Mouse (Mus musculus) heart, adult 11 months (tissue): ENCODE measurements at regions not wholly inside any gene's neighbourhood (a gene's known extent, or its start where the extent isn't known, plus 50 kb on each side); places are given as distances from the start of the nearest gene placed in this dataset.

ENCODE experiments used
- DNase-seq: peaks from one replicate; pipeline ENCODE4 v3.0.0; 2022

DNA sequence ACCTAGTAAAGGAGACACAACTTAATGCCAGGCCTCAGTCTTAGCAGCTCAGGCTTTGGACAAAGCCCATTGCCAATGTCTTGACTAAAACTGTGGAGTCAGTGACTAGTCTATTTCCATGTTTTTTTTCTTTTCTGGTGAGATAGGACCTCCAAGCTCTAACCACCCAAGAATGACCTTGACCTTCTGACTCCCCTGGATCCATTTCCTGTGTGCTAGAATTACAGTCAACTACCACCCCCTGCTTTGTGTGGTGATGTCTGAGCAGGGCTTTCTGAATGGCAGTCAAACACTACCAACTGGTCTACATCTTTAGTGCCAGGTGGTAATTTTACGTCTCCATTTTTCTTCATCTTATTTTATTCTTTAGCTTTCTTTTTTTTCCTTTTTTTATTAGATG is 51.3 kb upstream of the Rnf138rt1 start:
- no peak for DNase-seq

DNA sequence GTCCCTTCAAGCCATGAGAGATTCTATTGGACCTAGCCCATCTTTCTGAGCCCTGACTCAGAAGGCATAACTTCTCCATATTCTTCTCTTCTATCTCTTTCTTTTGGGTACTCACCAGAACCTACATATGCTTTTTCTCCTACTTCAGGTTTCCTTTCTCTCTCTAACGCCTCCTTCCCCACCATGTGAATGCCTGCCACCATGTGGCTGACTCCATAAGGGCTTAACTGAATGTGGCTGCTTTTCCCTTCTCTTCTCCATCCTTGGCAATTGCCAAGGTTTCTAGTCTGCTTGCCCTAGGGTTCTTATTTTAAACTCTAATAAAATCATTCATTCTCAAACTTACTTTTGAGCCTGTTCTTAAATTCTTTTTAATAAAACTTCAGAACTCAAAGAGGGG is 53.7 kb upstream of the Rnf138rt1 start:
- DNase-seq, result no peak

DNA sequence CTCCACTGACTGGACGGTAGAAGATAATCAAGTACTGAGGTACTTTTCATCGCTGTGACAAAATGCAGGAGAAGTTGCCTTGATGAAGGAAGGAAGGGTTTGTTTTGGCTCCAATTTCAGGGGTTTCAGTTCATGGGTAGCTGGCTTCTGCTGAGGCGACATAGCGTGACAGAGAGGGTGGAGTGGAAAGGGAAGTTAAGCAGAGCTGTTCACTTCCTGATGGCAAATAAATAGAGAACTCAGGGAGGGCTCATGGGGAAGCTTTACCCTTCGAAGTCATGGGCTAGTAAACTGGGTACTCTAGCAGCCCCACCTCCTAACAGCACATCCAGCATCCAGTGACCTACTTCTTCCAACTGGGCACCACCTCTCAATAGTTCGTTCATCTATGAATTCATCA is 61.2 kb upstream of the Rnf138rt1 start:
- DNase-seq, result peak; percentile 73

DNA sequence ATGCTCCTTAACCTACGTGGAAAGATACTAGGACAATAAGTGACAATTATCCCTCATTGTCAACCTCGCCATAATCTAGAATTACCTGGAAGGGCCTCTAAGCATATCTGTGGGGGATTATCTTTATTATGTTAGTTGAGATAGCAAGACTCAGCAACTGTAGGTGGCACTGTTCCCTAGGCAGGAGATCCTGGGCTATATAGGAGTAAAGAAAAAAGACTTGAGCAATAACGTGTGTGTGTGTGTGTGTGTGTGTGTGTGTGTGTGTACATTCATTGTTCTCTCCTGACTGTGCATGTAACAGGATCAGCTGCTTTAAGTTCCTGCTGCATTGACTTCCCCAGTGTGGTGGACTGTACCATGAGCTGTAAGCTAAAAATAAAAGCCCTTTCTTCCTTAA is 66.3 kb upstream of the Rnf138rt1 start:
- peak; percentile 69 for DNase-seq

DNA sequence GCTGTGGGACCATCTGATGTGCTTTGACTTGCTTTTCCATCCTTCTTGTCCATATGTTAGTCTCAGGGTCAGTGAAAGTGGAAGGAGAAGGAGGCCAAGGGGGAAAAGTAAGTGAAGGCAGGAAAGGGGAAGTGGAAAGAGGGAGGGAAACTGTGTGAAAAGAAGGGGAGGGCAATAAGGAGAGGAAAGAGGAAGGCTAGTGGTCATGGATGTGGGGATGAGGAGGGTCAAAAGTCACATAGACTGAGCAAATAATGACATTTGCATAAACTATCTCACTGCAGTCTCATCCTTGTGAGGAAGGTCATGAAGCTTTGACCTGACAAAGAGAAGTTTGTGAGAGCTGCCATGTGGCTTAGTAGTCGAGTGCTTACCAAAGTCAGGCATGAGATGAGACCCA is 63.4 kb upstream of the Ap1s2 start:
- no peak for DNase-seq

DNA sequence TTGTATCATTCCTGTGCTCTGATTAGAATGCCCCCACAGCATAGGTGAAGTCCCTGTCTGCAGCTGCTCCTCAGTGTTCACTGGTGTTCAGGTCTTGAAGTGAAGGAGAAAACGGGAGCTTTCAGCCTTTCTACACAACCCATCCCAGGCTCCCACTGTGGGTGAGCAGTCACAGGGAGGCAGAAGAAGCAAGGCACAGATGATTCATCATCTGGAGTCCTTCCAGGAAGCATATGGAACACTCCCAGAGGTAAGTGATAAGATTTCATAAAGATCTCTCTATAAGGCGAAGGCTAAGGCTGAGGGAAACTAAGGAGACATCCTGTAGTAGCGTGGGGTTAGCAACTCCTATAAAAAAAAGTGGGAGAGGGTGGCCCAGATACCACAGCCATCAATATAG is 61.9 kb upstream of the Ap1s2 start:
- DNase-seq, result no peak

DNA sequence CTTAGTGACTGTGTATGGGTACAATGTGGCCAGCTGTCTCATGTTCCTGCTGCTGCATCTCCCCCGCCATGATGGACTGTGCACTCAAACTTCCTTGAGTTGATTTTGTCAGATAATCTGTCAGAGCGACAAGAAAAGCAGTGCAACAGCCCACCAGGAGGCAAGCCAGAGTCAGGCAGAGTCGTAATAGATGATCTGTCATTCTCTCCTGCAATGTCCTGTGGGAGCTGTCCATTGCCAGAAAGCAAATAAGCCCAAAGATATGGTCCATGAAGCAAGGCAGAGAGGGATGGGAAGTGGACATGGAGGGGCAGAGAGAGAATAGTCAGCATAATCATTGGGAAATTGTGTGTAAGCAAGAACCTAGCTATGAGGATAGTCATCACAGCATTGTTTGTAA is 61.2 kb upstream of the Ap1s2 start:
- DNase-seq, result no peak

DNA sequence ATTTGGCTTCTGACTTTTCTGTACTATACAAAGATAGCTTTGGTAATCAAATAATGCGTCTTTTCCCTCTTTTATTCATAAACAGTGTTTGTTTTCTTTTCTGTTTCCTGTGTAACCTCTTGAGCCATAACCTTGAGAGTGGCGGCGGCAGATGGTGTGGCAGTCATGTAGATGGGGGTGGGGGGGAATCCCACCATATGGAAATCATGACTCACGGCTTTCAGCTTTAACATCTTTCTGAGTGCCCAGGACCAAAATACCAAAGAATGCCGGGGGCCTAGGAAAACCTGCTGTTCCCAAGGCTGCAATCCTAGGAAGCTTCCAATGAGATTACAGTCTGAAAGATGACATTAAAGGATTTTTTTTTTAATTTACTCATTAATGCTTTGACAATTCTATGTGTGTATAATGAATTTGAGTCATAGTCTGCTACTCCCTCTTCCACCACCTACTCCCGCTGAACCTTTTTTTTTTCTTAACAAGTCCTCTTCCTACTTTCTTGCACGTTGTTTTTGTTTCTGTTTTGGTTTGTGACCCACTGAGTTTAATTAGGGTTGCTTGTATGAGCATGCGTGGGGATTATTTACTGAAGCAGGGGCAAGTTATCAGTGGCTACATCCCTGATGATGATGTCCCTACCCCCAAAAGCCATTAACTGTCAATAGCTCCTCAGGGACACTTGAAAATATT is 60.2 kb upstream of the Ap1s2 start:
- DNase-seq, result no peak

DNA sequence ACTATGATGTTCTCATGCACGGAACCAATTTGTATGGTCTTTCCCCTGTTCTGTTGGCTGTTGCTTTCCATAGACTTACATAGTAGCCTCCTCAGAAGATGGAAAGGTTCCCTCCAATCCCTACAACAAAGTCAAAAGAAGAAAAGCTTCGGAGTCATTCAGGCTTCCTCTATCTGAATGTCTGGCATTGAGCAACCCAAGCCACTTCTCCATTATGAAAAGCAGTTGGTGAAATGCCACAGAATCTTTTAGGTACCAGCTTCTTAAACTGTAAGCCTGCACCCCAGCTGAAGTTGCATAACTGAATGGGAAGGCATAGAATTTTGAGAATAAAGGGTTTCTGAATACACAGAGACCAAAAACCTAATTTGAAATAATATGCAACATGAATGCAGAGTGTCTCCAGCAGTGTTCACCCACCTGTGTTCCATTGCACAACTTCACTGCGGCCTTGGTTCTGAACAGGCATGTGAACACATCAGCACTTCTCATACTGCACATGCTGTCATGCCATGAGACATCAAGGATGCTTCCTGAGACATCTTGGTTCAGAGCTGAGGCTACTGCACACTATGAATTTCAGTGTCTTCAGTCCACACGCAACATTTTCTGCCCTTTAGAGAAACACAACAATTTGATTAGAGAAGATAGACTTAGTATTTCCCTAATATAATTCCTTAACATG is 57.8 kb upstream of the Ap1s2 start:
- DNase-seq, result no peak

DNA sequence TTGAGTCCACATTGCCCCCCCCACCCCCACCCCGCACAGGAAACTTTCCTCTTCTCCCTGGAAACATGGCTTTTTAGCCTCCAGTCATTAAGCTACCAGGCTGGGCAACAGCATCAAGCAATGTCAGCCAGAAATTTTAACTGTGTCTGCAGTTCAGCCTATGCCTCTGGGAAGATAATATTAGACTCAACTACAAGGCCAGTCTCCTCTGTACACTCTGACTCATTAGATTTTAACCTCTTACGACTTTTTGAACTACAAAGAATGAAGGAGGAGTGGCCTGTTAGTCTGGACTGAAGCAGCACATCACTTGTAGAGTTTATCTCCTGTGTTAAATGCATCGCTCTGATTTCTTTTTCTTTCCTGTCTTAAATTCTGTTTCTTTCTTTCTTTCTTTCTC is 50.3 kb upstream of the Ap1s2 start:
- DNase-seq, result no peak
